Mouse (Mus musculus): ENCODE measurements around the gene Tmem14a. TPM values are rescaled to one million over a fixed set of nuclear protein-coding genes. Genes with fewer than 3 reads are reported as not detected.

Tmem14a gene
- total and polyA plus RNA-seq, 3 experiments, result 3.1 to 5.9 (median 4.1) TPM

Other genes starting within 250 kb of the Tmem14a start
- gene Tram2, start 139.3 kb upstream of the Tmem14a start, total RNA-seq (2021), result 1 to 10 TPM; 4.0 to 5.4 TPM
- gene Tram2, start 139.3 kb upstream of the Tmem14a start, polyA plus RNA-seq (2012; rRNA removed), result 2.0 and 2.2 TPM in 2 replicates
- 100 to 1,000 TPM in 1 of 2 experiments, 10 to 100 TPM in 1; 15.0 to 138 TPM for gene Gsta3, start 22.0 kb downstream of the Tmem14a start, total RNA-seq (2021)
- 3.9 and 4.1 TPM in 2 replicates for gene Gsta3, start 22.0 kb downstream of the Tmem14a start, polyA plus RNA-seq (2012; rRNA removed)
- not detected for gene Khdc1a, start 131.1 kb downstream of the Tmem14a start, total RNA-seq (2021)
- gene Khdc1a, start 131.1 kb downstream of the Tmem14a start, polyA plus RNA-seq (2012; rRNA removed), result not detected in 2 replicates
- gene Khdc1c, start 149.8 kb downstream of the Tmem14a start, total RNA-seq (2021), result not detected
- not detected in 2 replicates for gene Khdc1c, start 149.8 kb downstream of the Tmem14a start, polyA plus RNA-seq (2012; rRNA removed)
- gene Khdc1b, start 165.0 kb downstream of the Tmem14a start, total RNA-seq (2021), result not detected
- not detected in 2 replicates for gene Khdc1b, start 165.0 kb downstream of the Tmem14a start, polyA plus RNA-seq (2012; rRNA removed)